Mouse (Mus musculus): Measurements from ENCODE around the gene Amd1. TPM values are rescaled to one million over a fixed set of nuclear protein-coding genes. Genes with fewer than 3 reads are reported as not detected.

Gene Amd1
- total RNA-seq, 1 experiment: 126 TPM

DNA sequence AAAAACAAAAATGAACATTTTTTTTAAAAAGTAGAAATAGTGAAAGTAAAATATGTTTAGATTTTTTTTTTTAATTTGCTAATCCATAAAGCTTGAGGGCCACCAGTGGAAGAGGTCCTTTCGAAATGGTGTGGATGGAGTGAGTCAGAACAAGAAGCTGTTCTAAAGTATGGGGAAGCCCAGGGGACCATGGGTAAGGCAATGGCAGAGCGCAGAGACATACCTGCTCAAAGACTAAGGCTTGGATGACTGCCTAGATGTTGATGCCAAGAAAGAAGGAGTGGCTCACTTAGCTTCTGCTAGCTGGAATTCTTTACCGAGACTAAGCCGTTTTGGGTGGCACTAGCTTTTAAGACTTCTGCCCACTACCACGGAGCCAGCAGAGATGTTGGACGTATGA, 39.8 kb downstream of the Amd1 start:
- in situ Hi-C loops (cut with MboI; ENCODE audit: low sequenced_read_pairs in 2 of 2, unreplicated experiment in 2 of 2): loop anchor here in 1 of 2 experiments (10.0 kb wide), 1 partner anchor 263 kb away; no protein-coding TSS in a partner anchor
- DNase-seq (ENCODE audit: low read depth, low spot score): no peak
- Histone ChIP-seq H3K4me3 (ENCODE audit: insufficient read depth in 1 of 2, low read depth in 1 of 2, low read length in 2 of 2, poor library complexity in 1 of 2, severe bottlenecking in 1 of 2) (no peak overlapping the region), H3K4me1 (ENCODE audit: control insufficient read depth in 2 of 2, insufficient read depth in 2 of 2, low read length in 2 of 2, poor library complexity in 1 of 2) (peaks cover 0 to 7% of the 10 kb centered on the region in 2 experiments; a peak in 2 of 4 replicates), H3K9me3 (ENCODE audit: control insufficient read depth, insufficient read depth, low read depth, low read length) (no peaks in the 10 kb centered on the region), H3K9ac (ENCODE audit: insufficient read depth, low read depth, low read length, poor library complexity, severe bottlenecking) (no peak overlapping the region), H3K27ac (ENCODE audit: insufficient read depth, low read depth, low read length, poor library complexity, severe bottlenecking) (no peak overlapping the region), H3K36me3 (ENCODE audit: control insufficient read depth, insufficient read depth, low read length, poor library complexity, severe bottlenecking) (no peaks in the 10 kb centered on the region)
- TF ChIP-seq ZNF384 (IDR thresholded peaks at IDR 0.05; ENCODE audit: low read depth, low read length) (no peak), ZC3H11A (IDR thresholded peaks at IDR 0.05; ENCODE audit: borderline replicate concordance, low read depth, low read length) (no peak), CHD2 (IDR thresholded peaks at IDR 0.05; ENCODE audit: low read depth, low read length) (no peak), HCFC1 (IDR thresholded peaks at IDR 0.05; ENCODE audit: borderline replicate concordance, insufficient read depth, low read length) (no peak), MAFK (IDR thresholded peaks at IDR 0.05; ENCODE audit: insufficient read depth, low read depth, low read length) (no peak)

DNA sequence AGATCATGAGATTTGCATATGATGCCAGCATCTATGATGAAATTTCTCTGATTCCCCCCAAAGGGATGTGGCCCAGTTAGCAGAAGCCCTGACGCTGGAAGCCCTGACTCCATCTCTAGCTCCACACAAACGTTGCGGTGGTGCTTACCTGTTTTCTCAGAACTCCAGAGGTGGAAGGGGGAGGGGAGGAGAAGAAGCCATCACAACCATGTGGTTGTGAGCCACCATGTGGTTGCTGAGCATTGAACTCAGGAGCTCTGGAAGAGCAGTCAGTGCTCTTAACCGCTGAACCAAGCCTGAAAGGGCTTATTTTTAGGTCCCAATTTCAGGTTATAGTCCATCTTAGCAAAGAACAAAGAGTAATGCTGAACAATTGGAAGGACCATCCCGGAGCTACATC, 41.7 kb downstream of the Amd1 start:
- in situ Hi-C loops (cut with MboI; ENCODE audit: low sequenced_read_pairs in 2 of 2, unreplicated experiment in 2 of 2): loop anchor here in 1 of 2 experiments (10.0 kb wide), 1 partner anchor 264 kb away; no protein-coding TSS in a partner anchor
- H3K4me1 ChIP-seq (ENCODE audit: control insufficient read depth in 2 of 2, insufficient read depth in 2 of 2, low read length in 2 of 2, poor library complexity in 1 of 2): peaks cover 0 to 7% of the 10 kb centered on the region in 2 experiments; a peak in 2 of 4 replicates
- H3K9ac ChIP-seq (ENCODE audit: insufficient read depth, low read depth, low read length, poor library complexity, severe bottlenecking): no peak overlapping the region; the same call in 1 of the 2 replicates
- H3K9me3 ChIP-seq (ENCODE audit: control insufficient read depth, insufficient read depth, low read depth, low read length): no peaks in the 10 kb centered on the region
- H3K4me3 ChIP-seq (ENCODE audit: insufficient read depth in 1 of 2, low read depth in 1 of 2, low read length in 2 of 2, poor library complexity in 1 of 2, severe bottlenecking in 1 of 2): no peak overlapping the region
- no peak overlapping the region; the same call in 1 of the 2 replicates for H3K27ac ChIP-seq (ENCODE audit: insufficient read depth, low read depth, low read length, poor library complexity, severe bottlenecking)
- no peak for DNase-seq (ENCODE audit: low read depth, low spot score)
- TF ChIP-seq ZC3H11A (IDR thresholded peaks at IDR 0.05; ENCODE audit: borderline replicate concordance, low read depth, low read length) (no peak), CHD2 (IDR thresholded peaks at IDR 0.05; ENCODE audit: low read depth, low read length) (no peak), ZNF384 (IDR thresholded peaks at IDR 0.05; ENCODE audit: low read depth, low read length) (no peak), MAFK (IDR thresholded peaks at IDR 0.05; ENCODE audit: insufficient read depth, low read depth, low read length) (no peak), HCFC1 (IDR thresholded peaks at IDR 0.05; ENCODE audit: borderline replicate concordance, insufficient read depth, low read length) (no peak)
- peaks cover 2% of the 10 kb centered on the region; the same call in 1 of the 2 replicates for H3K36me3 ChIP-seq (ENCODE audit: control insufficient read depth, insufficient read depth, low read length, poor library complexity, severe bottlenecking)

DNA sequence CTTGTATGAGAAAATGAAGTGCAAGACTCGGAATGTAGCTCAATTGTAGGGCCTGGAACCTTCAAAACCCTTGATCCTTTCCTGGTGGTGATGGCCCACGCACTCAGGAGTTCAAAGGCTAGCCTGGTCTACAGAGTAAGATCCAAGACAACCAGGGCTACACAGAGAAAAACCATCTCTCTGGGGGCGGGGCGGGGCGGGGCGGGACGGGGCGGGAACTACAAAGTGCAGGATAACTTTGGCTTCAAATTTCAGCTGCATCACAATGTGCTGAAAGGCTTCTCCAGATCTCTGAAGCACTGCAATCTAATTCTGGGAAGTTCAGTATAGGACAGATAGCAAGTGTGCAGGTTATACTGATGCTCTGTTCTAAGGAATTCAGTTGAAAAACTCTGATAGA, 42.4 kb downstream of the Amd1 start:
- Histone ChIP-seq H3K4me1 (ENCODE audit: control insufficient read depth in 2 of 2, insufficient read depth in 2 of 2, low read length in 2 of 2, poor library complexity in 1 of 2) (peaks cover 0 to 7% of the 10 kb centered on the region in 2 experiments; a peak in 2 of 4 replicates), H3K4me3 (ENCODE audit: insufficient read depth in 1 of 2, low read depth in 1 of 2, low read length in 2 of 2, poor library complexity in 1 of 2, severe bottlenecking in 1 of 2) (no peak overlapping the region), H3K9me3 (ENCODE audit: control insufficient read depth, insufficient read depth, low read depth, low read length) (no peaks in the 10 kb centered on the region), H3K9ac (ENCODE audit: insufficient read depth, low read depth, low read length, poor library complexity, severe bottlenecking) (no peak overlapping the region), H3K36me3 (ENCODE audit: control insufficient read depth, insufficient read depth, low read length, poor library complexity, severe bottlenecking) (peaks cover 2% of the 10 kb centered on the region; the same call in 1 of the 2 replicates), H3K27ac (ENCODE audit: insufficient read depth, low read depth, low read length, poor library complexity, severe bottlenecking) (no peak overlapping the region; the same call in 1 of the 2 replicates)
- in situ Hi-C loops (cut with MboI; ENCODE audit: low sequenced_read_pairs in 2 of 2, unreplicated experiment in 2 of 2): no loop called here
- TF ChIP-seq CHD2 (IDR thresholded peaks at IDR 0.05; ENCODE audit: low read depth, low read length) (no peak), ZNF384 (IDR thresholded peaks at IDR 0.05; ENCODE audit: low read depth, low read length) (no peak), MAFK (IDR thresholded peaks at IDR 0.05; ENCODE audit: insufficient read depth, low read depth, low read length) (no peak), ZC3H11A (IDR thresholded peaks at IDR 0.05; ENCODE audit: borderline replicate concordance, low read depth, low read length) (no peak), HCFC1 (IDR thresholded peaks at IDR 0.05; ENCODE audit: borderline replicate concordance, insufficient read depth, low read length) (no peak)
- DNase-seq (ENCODE audit: low read depth, low spot score): no peak

DNA sequence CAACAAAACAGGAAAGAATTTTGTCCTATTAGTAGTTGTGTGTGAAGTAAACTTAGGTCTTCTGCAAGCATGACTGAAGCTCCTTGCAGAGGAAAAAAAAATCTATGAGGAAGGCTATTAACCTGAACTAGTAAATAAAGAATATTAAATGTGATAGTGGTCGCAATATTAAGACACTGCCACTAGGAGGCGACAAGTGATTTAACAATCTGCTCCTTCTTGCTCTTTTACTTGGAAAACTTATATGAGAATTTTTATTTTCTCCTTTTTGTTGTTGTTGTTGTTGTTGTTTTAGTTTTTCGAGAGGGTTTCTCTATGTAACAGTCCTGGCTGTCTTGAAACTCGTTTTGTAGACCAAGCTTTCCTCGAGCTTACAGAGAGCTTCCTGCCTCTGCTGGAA, 43.0 kb downstream of the Amd1 start:
- H3K4me3 ChIP-seq (ENCODE audit: insufficient read depth in 1 of 2, low read depth in 1 of 2, low read length in 2 of 2, poor library complexity in 1 of 2, severe bottlenecking in 1 of 2): no peak overlapping the region
- H3K36me3 ChIP-seq (ENCODE audit: control insufficient read depth, insufficient read depth, low read length, poor library complexity, severe bottlenecking): peaks cover 4% of the 10 kb centered on the region; the same call in 1 of the 2 replicates
- in situ Hi-C loops (cut with MboI; ENCODE audit: low sequenced_read_pairs in 2 of 2, unreplicated experiment in 2 of 2): no loop called here
- peaks cover 0 to 7% of the 10 kb centered on the region in 2 experiments; a peak in 2 of 4 replicates for H3K4me1 ChIP-seq (ENCODE audit: control insufficient read depth in 2 of 2, insufficient read depth in 2 of 2, low read length in 2 of 2, poor library complexity in 1 of 2)
- no peak for TF ChIP-seq ZNF384 (IDR thresholded peaks at IDR 0.05; ENCODE audit: low read depth, low read length)
- no peak overlapping the region for H3K27ac ChIP-seq (ENCODE audit: insufficient read depth, low read depth, low read length, poor library complexity, severe bottlenecking)
- DNase-seq (ENCODE audit: low read depth, low spot score): peak; percentile 45
- H3K9me3 ChIP-seq (ENCODE audit: control insufficient read depth, insufficient read depth, low read depth, low read length): no peaks in the 10 kb centered on the region
- no peak overlapping the region for H3K9ac ChIP-seq (ENCODE audit: insufficient read depth, low read depth, low read length, poor library complexity, severe bottlenecking)

Measured in ES-E14 (cell line).